Mouse (Mus musculus): Measurements from ENCODE around the gene Coil.

- TF ChIP-seq POLR2A (IDR thresholded peaks at IDR 0.05; ENCODE audit: extremely low read depth, insufficient read depth, low read length) (no peak), CTCF (IDR thresholded peaks at IDR 0.05; ENCODE audit: extremely low read depth, insufficient read depth, low read length) (no peak)
Measured at GRCm38 (mm10) chr11:88966881-88967361, 3.1 kb upstream of the Coil start, which contains the start of gene Elobl.

Measured in cortical plate, adult 2 months (tissue).